Mouse (Mus musculus) embryonic facial prominence, embryonic 15.5 days (tissue): ENCODE measurements around the gene Clns1a. TPM values are rescaled to one million over a fixed set of nuclear protein-coding genes. Genes with fewer than 3 reads are reported as not detected.

Experiments
- ATAC-seq: fragments of 200-750 bp; cut with Nextera tagmentation; 2 replicates; pipeline ENCODE4 v1.8.0; 2017; ENCODE audit warnings: low read depth, moderate TSS enrichment; ENCODE audit not compliant: insufficient number of reproducible peaks, low FRiP score, low TSS enrichment
- H3K27ac ChIP-seq: fragments of 300-500 bp; sonication (generic); replicated peaks from 2 replicates; pipeline ENCODE4 v1.5.1; 2015; ENCODE audit warnings: mild to moderate bottlenecking, inconsistent platforms
- H3K27me3 ChIP-seq: fragments of 300-500 bp; sonication (generic); 2 replicates; pipeline ENCODE4 v1.6.1; 2015; ENCODE audit warnings: inconsistent platforms
- H3K36me3 ChIP-seq: fragments of 300-500 bp; sonication (generic); 2 replicates; pipeline ENCODE4 v1.6.1; 2015; ENCODE audit warnings: mild to moderate bottlenecking, inconsistent platforms
- H3K4me1 ChIP-seq: fragments of 300-500 bp; sonication (generic); 2 replicates; pipeline ENCODE4 v1.6.1; 2015; ENCODE audit warnings: inconsistent platforms
- H3K4me2 ChIP-seq: fragments of 300-500 bp; sonication (generic); replicated peaks from 2 replicates; pipeline ENCODE4 v1.6.1; 2015; ENCODE audit warnings: mild to moderate bottlenecking, inconsistent platforms
- H3K4me3 ChIP-seq: fragments of 300-500 bp; sonication (generic); replicated peaks from 2 replicates; pipeline ENCODE4 v1.5.1; 2015; ENCODE audit warnings: mild to moderate bottlenecking, inconsistent platforms
- H3K9ac ChIP-seq: fragments of 300-500 bp; sonication (generic); 2 replicates; pipeline ENCODE4 v1.6.1; 2015; ENCODE audit warnings: inconsistent platforms
- H3K9me3 ChIP-seq: fragments of 300-500 bp; sonication (generic); replicated peaks from 2 replicates; pipeline ENCODE4 v1.6.1; 2016; ENCODE audit warnings: inconsistent platforms
- WGBS: fragments of 180-500 bp; shearing (Covaris S2); methylation state at CpG from one replicate; pipeline ENCODE4 v1.1.7; 2015; 5-methylcytosine and 5-hydroxymethylcytosine counted together
- polyA plus RNA-seq: library from polyadenylated mRNA; unstranded; fragments of >200 nt; fragmentation: Nextera tagmentation; extraction: Ambion mirVana; gene quantifications from 2 replicates; pipeline ENCODE4 v1.2.1, GENCODE M21; 2015

Gene Clns1a
- polyA plus RNA-seq, 1 experiment from 2014 or later: 168 TPM

DNA sequence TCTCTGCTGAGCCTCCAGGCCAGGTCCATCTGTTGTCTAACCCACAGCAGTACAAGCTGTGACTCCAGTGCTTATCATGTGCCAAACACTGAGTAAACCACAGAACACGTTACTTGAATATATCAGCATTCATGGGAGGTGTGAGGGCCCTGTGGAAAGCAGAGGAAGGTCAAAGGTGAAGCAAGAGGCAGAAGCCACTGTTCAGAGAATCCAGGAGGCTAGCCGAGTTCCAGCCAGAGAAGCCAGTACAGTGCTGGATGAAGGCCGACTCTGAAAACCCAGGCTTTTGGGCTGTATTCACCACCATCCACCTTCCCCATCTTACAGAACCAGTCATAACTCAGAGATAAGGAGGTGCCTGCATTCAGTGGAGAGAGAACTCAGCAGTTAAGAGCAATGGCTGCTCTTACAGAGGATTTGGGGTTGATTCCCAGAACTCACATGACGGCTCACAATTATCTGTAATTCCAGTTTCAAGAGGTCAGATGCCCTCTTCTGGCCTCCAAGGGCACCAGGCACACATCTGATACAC is 50.8 kb downstream of the Clns1a start:
- Histone ChIP-seq H3K4me2 (no peak overlapping the region), H3K4me1 (peaks cover 14% of the 10 kb centered on the region), H3K9me3 (no peaks in the 10 kb centered on the region), H3K9ac (no peak overlapping the region), H3K4me3 (no peak overlapping the region), H3K27ac (no peak overlapping the region), H3K36me3 (no peaks in the 10 kb centered on the region), H3K27me3 (no peaks in the 10 kb centered on the region)
- ATAC-seq: no peak
- 69% methylated on average over 4 of the region's 4 CpGs for WGBS

DNA sequence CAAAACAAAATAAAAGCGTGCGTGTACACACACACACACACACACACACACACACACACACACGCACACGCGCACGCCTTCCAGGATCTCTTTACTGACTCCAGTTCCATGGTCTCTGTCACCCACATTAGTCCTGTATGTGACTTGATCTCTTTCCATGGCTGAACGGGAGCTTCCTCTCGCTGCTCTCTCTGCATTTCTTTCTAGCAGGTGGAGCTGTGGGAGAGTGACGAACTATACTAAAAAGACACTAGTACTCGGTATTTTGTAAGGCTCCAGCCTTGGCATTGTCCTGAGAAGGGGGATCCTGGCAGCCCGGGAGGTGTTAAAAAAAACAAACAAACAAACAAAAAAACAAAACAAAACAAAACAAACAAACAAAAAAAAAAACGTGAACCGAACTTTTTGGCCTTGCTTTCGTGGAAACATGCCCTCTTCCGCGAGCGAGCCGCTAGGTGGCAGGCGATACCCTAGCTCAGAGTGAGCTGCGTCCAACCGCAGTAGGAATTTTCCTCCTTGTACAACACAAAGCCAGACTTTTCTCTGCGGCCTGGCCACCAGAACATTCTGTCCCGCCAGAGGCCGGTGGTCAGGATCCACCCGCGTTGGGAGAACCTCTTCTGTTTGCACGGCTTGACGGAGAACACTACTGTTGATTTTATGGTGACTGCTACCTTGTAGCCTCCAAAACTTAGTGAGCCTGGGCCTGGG is 51.5 kb downstream of the Clns1a start:
- WGBS: 23% methylated on average over 28 of the region's 28 CpGs
- Histone ChIP-seq H3K4me1 (peaks cover 14% of the 10 kb centered on the region), H3K4me2 (peak overlapping the region; percentile 35; the same call in 1 of the 2 replicates), H3K9ac (no peak overlapping the region), H3K27ac (0 out of 2 replicates have a peak overlapping the region, but pooled peaks have one; percentile 71), H3K4me3 (no peak overlapping the region), H3K27me3 (no peaks in the 10 kb centered on the region), H3K36me3 (no peaks in the 10 kb centered on the region), H3K9me3 (no peaks in the 10 kb centered on the region)
- ATAC-seq: peak; percentile 73

DNA sequence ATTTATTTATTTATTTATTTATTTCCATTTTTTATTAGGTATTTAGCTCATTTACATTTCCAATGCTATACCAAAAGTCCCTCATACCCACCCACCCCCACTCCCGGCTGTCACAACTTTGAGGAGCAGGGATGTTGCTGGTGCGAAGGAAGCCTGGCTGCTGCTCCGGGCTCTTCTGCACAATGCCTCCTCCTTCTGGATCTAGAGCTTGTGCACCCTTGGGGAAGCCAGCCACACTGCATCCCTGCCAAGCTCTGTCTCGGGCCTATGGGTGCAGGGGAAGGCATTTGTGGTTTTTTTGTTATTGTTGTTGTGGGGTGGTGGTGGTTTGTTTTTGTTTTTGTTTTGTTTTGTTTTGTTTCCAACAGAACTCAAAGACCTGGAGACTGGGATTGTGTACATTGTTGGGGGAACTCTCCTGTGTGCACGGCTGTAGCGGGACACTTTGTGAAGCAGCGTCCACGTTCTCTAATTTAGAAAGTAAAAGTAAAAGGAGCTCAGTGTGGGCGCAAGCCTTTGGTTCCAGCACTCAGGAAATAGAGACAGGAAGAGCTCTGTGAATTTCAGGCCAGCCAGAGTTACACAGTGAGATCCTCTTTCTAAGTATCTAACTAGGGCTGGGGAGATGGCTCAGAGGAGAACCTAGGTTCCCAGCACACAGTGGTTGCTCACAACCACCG is 52.2 kb downstream of the Clns1a start:
- H3K4me3 ChIP-seq: peak overlapping the region; percentile 6
- peaks cover 14% of the 10 kb centered on the region for H3K4me1 ChIP-seq
- ATAC-seq: 0 out of 2 replicates have a peak, but pooled peaks have one; percentile 34
- H3K9me3 ChIP-seq: no peaks in the 10 kb centered on the region
- no peaks in the 10 kb centered on the region for H3K27me3 ChIP-seq
- 50% methylated on average over 10 of the region's 10 CpGs for WGBS
- H3K27ac ChIP-seq: peak overlapping the region; percentile 71
- no peak overlapping the region for H3K9ac ChIP-seq
- no peaks in the 10 kb centered on the region for H3K36me3 ChIP-seq
- peak overlapping the region; percentile 35 for H3K4me2 ChIP-seq

DNA sequence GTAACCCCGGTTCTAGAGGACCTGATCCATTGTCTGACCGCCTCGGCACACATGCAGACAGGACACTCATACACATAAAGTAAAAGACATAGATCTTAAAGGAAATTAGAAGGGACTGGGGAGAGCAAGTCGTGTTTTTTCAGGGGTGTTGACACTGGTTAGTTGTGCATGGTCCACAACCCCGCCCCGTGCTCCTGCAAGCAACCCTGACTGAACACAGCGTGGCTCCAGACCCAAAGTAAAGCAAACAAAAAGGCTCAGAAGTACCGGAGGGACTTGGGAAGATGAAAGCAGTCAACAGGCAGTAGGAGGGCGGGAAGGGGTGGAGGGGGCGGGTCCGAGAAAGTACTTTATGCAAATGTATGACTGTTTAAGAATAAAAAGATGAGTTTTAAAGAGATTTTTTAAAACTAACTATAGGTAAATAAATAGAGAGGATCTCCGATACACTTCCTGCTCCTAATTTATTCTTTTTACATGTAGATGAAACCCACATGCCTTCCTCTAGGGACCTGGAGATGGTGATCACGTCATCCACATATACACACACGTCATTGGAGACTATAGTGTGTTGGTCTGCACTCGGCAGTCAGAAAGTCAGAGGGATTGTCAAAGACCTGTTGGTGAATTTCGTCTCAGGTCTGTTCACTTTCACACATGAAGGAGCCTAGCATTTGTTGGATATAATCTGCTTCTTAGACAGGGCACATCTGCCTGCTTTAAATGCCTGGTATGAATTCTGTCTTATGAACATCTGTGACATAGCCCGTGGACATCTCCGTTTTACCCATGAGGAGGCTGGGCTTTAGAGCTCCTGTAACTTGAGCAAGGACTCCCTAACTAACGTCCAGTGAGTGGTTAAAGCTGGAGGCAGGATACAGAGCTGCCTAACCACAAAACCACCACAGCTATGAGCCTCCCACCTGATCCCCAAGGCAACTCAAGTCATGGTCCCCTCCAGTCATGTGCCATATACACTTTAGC is 53.1 kb downstream of the Clns1a start:
- Histone ChIP-seq H3K9me3 (no peaks in the 10 kb centered on the region), H3K9ac (no peak overlapping the region), H3K36me3 (no peaks in the 10 kb centered on the region), H3K4me3 (peak overlapping the region; percentile 6), H3K27me3 (no peaks in the 10 kb centered on the region), H3K27ac (peak overlapping the region; percentile 71), H3K4me2 (peak overlapping the region; percentile 35), H3K4me1 (peaks cover 14% of the 10 kb centered on the region)
- ATAC-seq: no peak
- WGBS: 31% methylated on average over 19 of the region's 19 CpGs

DNA sequence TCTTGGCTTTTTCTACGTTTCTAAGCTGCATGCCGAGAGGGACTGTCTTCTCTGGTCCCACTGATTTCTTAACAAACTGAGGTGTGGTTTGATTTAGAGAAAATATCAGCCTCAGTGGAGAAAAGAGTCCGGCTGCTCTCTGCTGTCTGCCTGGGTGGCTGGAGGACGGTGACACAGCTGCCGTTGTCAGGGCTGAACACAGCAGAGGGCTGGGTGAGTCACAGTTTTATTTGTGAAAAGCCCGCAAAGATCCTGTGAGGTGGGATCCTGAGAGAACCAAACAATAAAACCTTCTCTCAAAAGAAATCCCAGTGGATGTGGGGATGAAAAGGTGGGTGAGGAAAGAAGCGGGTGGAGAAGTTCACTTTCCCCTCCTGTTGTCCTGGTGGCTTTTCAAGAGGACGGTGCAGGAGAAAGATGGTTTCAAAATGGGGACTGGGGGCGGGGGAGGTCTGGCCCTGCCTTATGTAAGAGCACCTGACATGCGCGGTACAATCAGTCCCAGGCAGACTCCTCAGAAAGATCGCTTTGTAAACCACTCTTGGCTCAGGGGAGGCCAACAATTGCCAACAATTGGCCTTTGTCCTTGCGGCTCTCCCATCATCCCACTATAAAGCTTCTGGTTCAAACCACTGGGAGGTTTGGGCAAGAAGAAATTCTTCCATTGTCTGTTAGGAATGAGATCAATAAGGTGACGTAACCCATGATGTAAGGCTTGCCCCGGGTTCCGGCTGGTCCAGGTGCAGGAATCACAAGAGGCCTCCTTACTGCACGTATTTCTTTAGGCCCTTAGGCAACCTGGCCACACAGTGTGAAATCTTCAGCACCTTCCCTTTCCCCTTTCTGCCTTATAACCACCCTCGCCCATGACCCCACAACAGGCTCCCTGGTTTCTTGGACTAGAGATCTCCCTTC is 60.8 kb downstream of the Clns1a start:
- H3K9ac ChIP-seq: no peak overlapping the region
- WGBS: 35% methylated on average over 18 of the region's 18 CpGs
- H3K27ac ChIP-seq: no peak overlapping the region
- H3K27me3 ChIP-seq: no peaks in the 10 kb centered on the region
- no peak overlapping the region for H3K4me3 ChIP-seq
- no peaks in the 10 kb centered on the region for H3K36me3 ChIP-seq
- ATAC-seq: no peak
- H3K4me1 ChIP-seq: 0 out of 2 replicates have a peak, but pooled peaks cover 5% of the 10 kb centered on the region
- H3K4me2 ChIP-seq: no peak overlapping the region
- H3K9me3 ChIP-seq: no peaks in the 10 kb centered on the region

DNA sequence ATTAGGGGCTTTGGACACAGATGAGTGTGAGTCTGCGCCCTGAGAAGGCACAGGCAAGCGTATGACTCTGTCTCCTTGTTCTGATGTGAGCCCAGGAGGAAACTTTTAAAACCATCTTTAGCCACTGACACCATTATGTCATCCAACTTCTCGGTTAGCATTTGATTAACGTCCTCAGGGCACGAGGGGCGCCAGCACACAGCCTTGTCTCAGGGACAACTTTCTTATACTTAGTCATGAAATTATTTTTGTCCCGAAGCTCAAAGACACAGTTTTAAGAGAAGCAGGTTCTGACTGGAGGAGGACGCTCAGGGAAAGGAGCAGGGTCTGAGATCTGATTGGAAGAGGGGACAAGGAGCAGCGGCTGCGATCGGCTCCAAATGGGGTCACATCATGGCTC is 68.2 kb downstream of the Clns1a start:
- no peak for ATAC-seq
- H3K36me3 ChIP-seq: no peaks in the 10 kb centered on the region
- WGBS: 60% methylated on average over 11 of the region's 11 CpGs

DNA sequence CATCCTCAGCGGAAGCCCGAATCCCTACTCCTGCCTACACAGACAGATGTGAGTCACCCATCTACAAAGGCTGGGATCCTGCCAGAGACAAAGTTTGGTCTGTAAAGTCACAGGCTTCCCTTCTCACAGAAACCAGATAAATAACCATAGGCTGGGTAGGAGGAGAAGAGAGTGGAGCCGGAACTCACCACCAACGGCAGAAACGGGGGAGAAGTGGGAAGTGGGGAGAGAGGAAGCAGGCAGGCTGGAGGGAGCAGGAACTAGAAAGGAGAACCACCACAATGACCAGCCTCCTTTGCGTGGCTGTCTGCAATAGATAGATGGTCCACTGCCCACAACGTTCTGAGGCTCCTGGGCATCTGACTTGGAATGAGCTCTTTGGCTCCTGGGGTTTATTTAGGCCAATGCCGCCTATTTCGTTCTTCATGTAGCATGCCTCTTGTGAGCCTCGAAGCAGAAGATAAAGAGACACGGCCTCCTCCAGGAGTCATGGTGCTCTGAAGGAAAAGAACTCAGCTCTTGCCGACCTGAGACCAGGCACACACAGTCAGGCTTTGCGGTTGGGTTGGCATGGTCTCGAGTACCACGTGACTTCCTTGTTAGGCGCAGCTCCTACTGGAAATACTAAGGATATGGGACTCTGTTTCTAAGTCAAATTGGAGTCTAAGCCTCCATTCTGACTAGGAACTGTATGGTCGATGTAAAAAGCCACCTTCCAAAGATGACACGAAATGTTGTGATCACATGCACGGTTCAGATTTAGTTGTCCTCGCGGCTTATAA is 68.9 kb downstream of the Clns1a start:
- 86% methylated on average over 21 of the region's 21 CpGs for WGBS
- ATAC-seq: no peak
- Histone ChIP-seq H3K36me3 (no peaks in the 10 kb centered on the region), H3K4me3 (no peak overlapping the region), H3K4me2 (no peak overlapping the region), H3K9ac (no peak overlapping the region), H3K27ac (no peak overlapping the region), H3K4me1 (no peaks in the 10 kb centered on the region), H3K27me3 (no peaks in the 10 kb centered on the region), H3K9me3 (no peaks in the 10 kb centered on the region)

More for the DNA sequence above, 68.2 kb downstream of the Clns1a start:
- H3K4me2 ChIP-seq: no peak overlapping the region
- no peaks in the 10 kb centered on the region for H3K9me3 ChIP-seq
- H3K4me3 ChIP-seq: no peak overlapping the region
- H3K4me1 ChIP-seq: no peaks in the 10 kb centered on the region
- no peaks in the 10 kb centered on the region for H3K27me3 ChIP-seq
- no peak overlapping the region for H3K9ac ChIP-seq
- H3K27ac ChIP-seq: no peak overlapping the region

DNA sequence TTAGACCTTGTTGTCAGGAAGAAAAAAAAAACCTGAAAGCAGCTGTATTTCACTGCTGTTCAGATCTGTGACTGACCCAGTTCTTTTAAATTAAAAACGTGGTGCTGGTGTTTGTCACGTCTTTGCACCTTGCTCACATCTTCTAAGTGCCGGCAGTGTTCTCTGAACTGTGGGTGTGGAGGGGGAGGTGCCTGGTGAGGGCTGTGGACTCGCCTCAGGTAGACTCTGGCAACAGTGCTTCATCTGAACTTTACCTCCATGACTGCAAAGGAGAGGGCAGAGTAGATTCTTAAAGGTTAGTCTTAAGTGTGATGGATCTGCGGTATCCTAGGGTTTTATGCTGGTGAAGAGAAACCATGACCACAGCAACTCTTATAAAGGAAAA is 69.5 kb downstream of the Clns1a start:
- Histone ChIP-seq H3K36me3 (no peaks in the 10 kb centered on the region), H3K4me3 (no peak overlapping the region), H3K4me1 (no peaks in the 10 kb centered on the region), H3K9me3 (no peaks in the 10 kb centered on the region), H3K27ac (no peak overlapping the region), H3K4me2 (no peak overlapping the region), H3K9ac (no peak overlapping the region), H3K27me3 (no peaks in the 10 kb centered on the region)
- 79% methylated on average over 5 of the region's 5 CpGs for WGBS
- ATAC-seq: no peak

DNA sequence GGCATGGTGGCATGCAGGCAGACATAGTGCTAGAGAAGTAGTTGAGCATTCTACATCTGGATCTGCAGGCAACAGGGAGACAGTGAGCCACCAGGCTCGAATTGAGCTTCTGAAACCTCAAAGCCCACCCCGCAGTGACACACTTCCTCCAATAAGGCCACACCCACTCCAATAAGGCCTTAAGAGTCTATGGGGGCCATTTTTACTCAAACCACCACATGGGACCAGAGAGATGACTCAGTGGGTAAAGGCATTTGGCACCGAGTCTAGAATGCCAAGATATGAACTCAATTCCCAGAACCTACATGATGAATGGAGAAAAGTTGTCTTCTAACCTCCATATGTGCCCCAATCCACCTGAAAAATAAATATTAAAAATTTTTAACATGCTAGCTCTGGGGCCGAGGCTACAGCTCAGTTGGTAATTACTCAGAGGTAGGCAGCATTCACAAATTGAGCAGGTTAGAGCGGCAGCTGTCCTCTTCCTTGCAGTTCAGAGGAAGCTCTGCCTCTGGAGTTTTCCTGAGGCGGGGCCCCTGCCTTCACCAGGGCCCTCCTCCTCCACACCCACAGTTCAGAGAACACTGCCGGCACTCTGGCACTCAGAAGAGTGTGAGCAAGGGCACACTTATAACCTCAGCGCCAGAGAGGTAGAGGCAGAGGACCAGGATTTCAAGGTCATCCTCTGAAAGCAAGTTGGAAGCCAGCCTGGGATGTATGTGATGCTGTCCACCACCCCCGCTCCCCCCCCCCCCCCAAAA is 70.2 kb downstream of the Clns1a start:
- H3K36me3 ChIP-seq: no peaks in the 10 kb centered on the region
- H3K27me3 ChIP-seq: no peaks in the 10 kb centered on the region
- no peak overlapping the region for H3K27ac ChIP-seq
- H3K4me2 ChIP-seq: no peak overlapping the region
- H3K9me3 ChIP-seq: no peaks in the 10 kb centered on the region
- no peak for ATAC-seq
- no peak overlapping the region for H3K4me3 ChIP-seq
- WGBS: 71% methylated on average over 9 of the region's 9 CpGs
- no peaks in the 10 kb centered on the region for H3K4me1 ChIP-seq
- H3K9ac ChIP-seq: no peak overlapping the region
